Mouse (Mus musculus): ENCODE results near the gene Topbp1. TPM values are rescaled to one million over a fixed set of nuclear protein-coding genes. Genes with fewer than 3 reads are reported as not detected.
A peak's percentile ranks its signal among the peaks of the same experiment; 100 is the strongest.

Topbp1 gene
- polyA plus RNA-seq, 1 experiment from 2014 or later = 75.6 TPM

- H3K4me3 ChIP-seq (ENCODE audit: low read depth, low read length) = no peak overlapping the region
- no peaks in the 10 kb centered on the region for H3K9me3 ChIP-seq (ENCODE audit: control insufficient read depth, low read length)
- no peaks in the 10 kb centered on the region for H3K36me3 ChIP-seq (ENCODE audit: control insufficient read depth, insufficient read depth, low read length)
- H3K27ac ChIP-seq (ENCODE audit: low read depth, low read length) = no peak overlapping the region
- no peak overlapping the region for H3K9ac ChIP-seq (ENCODE audit: low read depth, low read length)
- no peak overlapping the region for H3K4me2 ChIP-seq (replicated peaks; ENCODE audit: low read depth, low read length)
- WGBS = 86% methylated on average over 13 of the region's 13 CpGs
- DNase-seq (ENCODE audit: low spot score) (no peak), ATAC-seq (ENCODE audit: low FRiP score) (no peak)
- no peaks in the 10 kb centered on the region for H3K27me3 ChIP-seq (ENCODE audit: control insufficient read depth, insufficient read depth, low read length)
- no peaks in the 10 kb centered on the region for H3K4me1 ChIP-seq (replicated peaks; ENCODE audit: control insufficient read depth, insufficient read depth, low read length)
Measured at GRCm38 (mm10) chr9:103288489-103289180, 16.4 kb upstream of the Topbp1 start.

GRCm38 (mm10) chr9:103294507-103294906, 10.5 kb upstream of the Topbp1 start:
- Histone ChIP-seq H3K4me3 (ENCODE audit: low read depth, low read length) (no peak overlapping the region), H3K27me3 (ENCODE audit: control insufficient read depth, insufficient read depth, low read length) (no peaks in the 10 kb centered on the region), H3K4me2 (replicated peaks; ENCODE audit: low read depth, low read length) (no peak overlapping the region), H3K4me1 (replicated peaks; ENCODE audit: control insufficient read depth, insufficient read depth, low read length) (no peaks in the 10 kb centered on the region), H3K9me3 (ENCODE audit: control insufficient read depth, low read length) (no peaks in the 10 kb centered on the region), H3K36me3 (ENCODE audit: control insufficient read depth, insufficient read depth, low read length) (no peaks in the 10 kb centered on the region), H3K9ac (ENCODE audit: low read depth, low read length) (no peak overlapping the region), H3K27ac (ENCODE audit: low read depth, low read length) (no peak overlapping the region)
- DNase-seq (ENCODE audit: low spot score) (no peak), ATAC-seq (ENCODE audit: low FRiP score) (no peak)
- WGBS = 97% methylated on average over 2 of the region's 2 CpGs

- Histone ChIP-seq H3K4me2 (replicated peaks; ENCODE audit: low read depth, low read length) (no peak overlapping the region), H3K27me3 (ENCODE audit: control insufficient read depth, insufficient read depth, low read length) (no peaks in the 10 kb centered on the region), H3K4me1 (replicated peaks; ENCODE audit: control insufficient read depth, insufficient read depth, low read length) (no peaks in the 10 kb centered on the region), H3K4me3 (ENCODE audit: low read depth, low read length) (no peak overlapping the region), H3K27ac (ENCODE audit: low read depth, low read length) (no peak overlapping the region), H3K36me3 (ENCODE audit: control insufficient read depth, insufficient read depth, low read length) (no peaks in the 10 kb centered on the region), H3K9me3 (ENCODE audit: control insufficient read depth, low read length) (no peaks in the 10 kb centered on the region), H3K9ac (ENCODE audit: low read depth, low read length) (no peak overlapping the region)
- no peak for DNase-seq (ENCODE audit: low spot score)
- ATAC-seq (ENCODE audit: low FRiP score) = no peak
- WGBS = 95% methylated on average over 8 of the region's 8 CpGs
Measured at GRCm38 (mm10) chr9:103301086-103301485, 3.9 kb upstream of the Topbp1 start.

GRCm38 (mm10) chr9:103302239-103302638, 2.8 kb upstream of the Topbp1 start:
- Histone ChIP-seq H3K9ac (ENCODE audit: low read depth, low read length) (no peak overlapping the region), H3K4me2 (replicated peaks; ENCODE audit: low read depth, low read length) (no peak overlapping the region), H3K36me3 (ENCODE audit: control insufficient read depth, insufficient read depth, low read length) (no peaks in the 10 kb centered on the region), H3K27me3 (ENCODE audit: control insufficient read depth, insufficient read depth, low read length) (no peaks in the 10 kb centered on the region), H3K4me3 (ENCODE audit: low read depth, low read length) (no peak overlapping the region), H3K9me3 (ENCODE audit: control insufficient read depth, low read length) (no peaks in the 10 kb centered on the region), H3K4me1 (replicated peaks; ENCODE audit: control insufficient read depth, insufficient read depth, low read length) (0 out of 2 replicates have a peak, but pooled peaks cover 2% of the 10 kb centered on the region), H3K27ac (ENCODE audit: low read depth, low read length) (no peak overlapping the region)
- ATAC-seq (ENCODE audit: low FRiP score) = no peak
- no peak for DNase-seq (ENCODE audit: low spot score)
- 90% methylated on average over 4 of the region's 4 CpGs for WGBS

- peak; percentile 68 for DNase-seq (ENCODE audit: low spot score)
- Histone ChIP-seq H3K4me2 (replicated peaks; ENCODE audit: low read depth, low read length) (no peak overlapping the region), H3K4me1 (replicated peaks; ENCODE audit: control insufficient read depth, insufficient read depth, low read length) (0 out of 2 replicates have a peak, but pooled peaks cover 2% of the 10 kb centered on the region), H3K36me3 (ENCODE audit: control insufficient read depth, insufficient read depth, low read length) (0 out of 2 replicates have a peak, but pooled peaks cover 1% of the 10 kb centered on the region), H3K9me3 (ENCODE audit: control insufficient read depth, low read length) (no peaks in the 10 kb centered on the region), H3K27me3 (ENCODE audit: control insufficient read depth, insufficient read depth, low read length) (no peaks in the 10 kb centered on the region), H3K4me3 (ENCODE audit: low read depth, low read length) (no peak overlapping the region), H3K9ac (ENCODE audit: low read depth, low read length) (no peak overlapping the region), H3K27ac (ENCODE audit: low read depth, low read length) (no peak overlapping the region)
- WGBS = 59% methylated on average over 3 of the region's 3 CpGs
- no peak for ATAC-seq (ENCODE audit: low FRiP score)
Measured at GRCm38 (mm10) chr9:103302666-103303065, 2.3 kb upstream of the Topbp1 start.

- peak; percentile 67 for DNase-seq (ENCODE audit: low spot score)
- peak; percentile 81 for ATAC-seq (ENCODE audit: low FRiP score)
- Histone ChIP-seq H3K4me2 (replicated peaks; ENCODE audit: low read depth, low read length) (peak overlapping the region; percentile 70), H3K4me3 (ENCODE audit: low read depth, low read length) (peak overlapping the region; percentile 93), H3K27me3 (ENCODE audit: control insufficient read depth, insufficient read depth, low read length) (no peaks in the 10 kb centered on the region), H3K27ac (ENCODE audit: low read depth, low read length) (peak overlapping the region; percentile 78), H3K9me3 (ENCODE audit: control insufficient read depth, low read length) (no peaks in the 10 kb centered on the region), H3K9ac (ENCODE audit: low read depth, low read length) (peak overlapping the region; percentile 86), H3K4me1 (replicated peaks; ENCODE audit: control insufficient read depth, insufficient read depth, low read length) (0 out of 2 replicates have a peak, but pooled peaks cover 2% of the 10 kb centered on the region), H3K36me3 (ENCODE audit: control insufficient read depth, insufficient read depth, low read length) (0 out of 2 replicates have a peak, but pooled peaks cover 9% of the 10 kb centered on the region)
- under 1% methylated on average over 31 of the region's 40 CpGs for WGBS
Measured at GRCm38 (mm10) chr9:103305332-103306041, 472 bp downstream of the Topbp1 start.

GRCm38 (mm10) chr9:103309832-103310231, 4.8 kb downstream of the Topbp1 start:
- H3K4me1 ChIP-seq (replicated peaks; ENCODE audit: control insufficient read depth, insufficient read depth, low read length) = 0 out of 2 replicates have a peak, but pooled peaks cover 2% of the 10 kb centered on the region
- no peak overlapping the region for H3K9ac ChIP-seq (ENCODE audit: low read depth, low read length)
- ATAC-seq (ENCODE audit: low FRiP score) (no peak), DNase-seq (ENCODE audit: low spot score) (no peak)
- no peak overlapping the region for H3K4me2 ChIP-seq (replicated peaks; ENCODE audit: low read depth, low read length)
- no peaks in the 10 kb centered on the region for H3K27me3 ChIP-seq (ENCODE audit: control insufficient read depth, insufficient read depth, low read length)
- no peak overlapping the region for H3K4me3 ChIP-seq (ENCODE audit: low read depth, low read length)
- H3K27ac ChIP-seq (ENCODE audit: low read depth, low read length) = no peak overlapping the region
- H3K9me3 ChIP-seq (ENCODE audit: control insufficient read depth, low read length) = no peaks in the 10 kb centered on the region
- H3K36me3 ChIP-seq (ENCODE audit: control insufficient read depth, insufficient read depth, low read length) = 0 out of 2 replicates have a peak, but pooled peaks cover 9% of the 10 kb centered on the region
- whole genome bisulfite sequencing = 91% methylated on average over 6 of the region's 6 CpGs

- Histone ChIP-seq H3K36me3 (ENCODE audit: control insufficient read depth, insufficient read depth, low read length) (peaks cover 6% of the 10 kb centered on the region; the same call in 1 of the 2 replicates), H3K9me3 (ENCODE audit: control insufficient read depth, low read length) (no peaks in the 10 kb centered on the region), H3K27ac (ENCODE audit: low read depth, low read length) (no peak overlapping the region), H3K4me3 (ENCODE audit: low read depth, low read length) (no peak overlapping the region), H3K4me2 (replicated peaks; ENCODE audit: low read depth, low read length) (no peak overlapping the region), H3K4me1 (replicated peaks; ENCODE audit: control insufficient read depth, insufficient read depth, low read length) (no peaks in the 10 kb centered on the region), H3K9ac (ENCODE audit: low read depth, low read length) (no peak overlapping the region), H3K27me3 (ENCODE audit: control insufficient read depth, insufficient read depth, low read length) (no peaks in the 10 kb centered on the region)
- ATAC-seq (ENCODE audit: low FRiP score) (no peak), DNase-seq (ENCODE audit: low spot score) (no peak)
- 92% methylated on average over 1 of the region's 2 CpGs for WGBS
Measured at GRCm38 (mm10) chr9:103324678-103325077, 19.7 kb downstream of the Topbp1 start.
